Comparison of ENCODE assay signal across 33 mouse cellular contexts in the genomic region with DNA sequence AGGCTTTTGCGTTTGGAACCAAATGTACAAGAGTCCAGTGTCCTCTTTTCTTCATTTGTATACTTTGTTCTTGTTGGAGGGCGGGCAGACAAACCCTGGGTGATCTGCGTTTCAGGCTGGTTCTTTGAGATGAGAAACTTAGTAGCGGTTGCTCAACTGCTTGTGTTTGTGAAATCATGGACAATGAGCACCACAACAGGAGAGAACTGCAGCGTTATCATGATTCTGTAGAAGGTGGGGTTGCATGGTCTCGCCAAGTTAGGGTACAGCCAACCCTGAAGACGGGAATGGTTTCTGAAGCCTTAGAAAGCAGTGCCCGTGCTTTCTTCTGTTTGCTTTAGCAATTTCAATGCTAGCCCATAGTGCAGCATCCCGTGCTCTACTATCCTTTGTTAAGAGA. TPM values are rescaled to one million over a fixed set of nuclear protein-coding genes. Genes with fewer than 3 reads are reported as not detected.
DNase-seq lines count a peak whose midpoint lies in the region; ATAC-seq and TF ChIP-seq lines count a peak whose summit lies in the region.
"Had no signal": no experiment of that assay in that cellular context is flagged by ENCODE, and none has a peak within 500 bp of the region (broad histone marks: within the 10 kb centered on the region; RNA-seq: fewer than 3 reads in every experiment).

No protein-coding gene starts in this region.

- ATAC-seq in hindbrain, embryonic 14.5 days (ENCODE audit: low FRiP score): no peak
- no peak for ATAC-seq in hindbrain, postnatal 0 days
- ATAC-seq in liver, embryonic 15.5 days (ENCODE audit: insufficient read depth): no peak
- ATAC-seq in liver, embryonic 11.5 days (replicated peaks; ENCODE audit: low FRiP score): no peak
- ATAC-seq in forebrain, postnatal 0 days: no peak
- ATAC-seq: Patski had no signal

- no peak for TF ChIP-seq CTCF in hindbrain, postnatal 0 days (IDR thresholded peaks at IDR 0.05; ENCODE audit: low read depth)
- TF ChIP-seq CTCF in forebrain, postnatal 0 days (IDR thresholded peaks at IDR 0.05; ENCODE audit: low read depth): no peak

- H3K27me3 ChIP-seq in hindbrain, embryonic 14.5 days (ENCODE audit: control insufficient read depth, insufficient read depth, low read length): no peaks in the 10 kb centered on the region
- H3K27me3 ChIP-seq in hindbrain, postnatal 0 days (ENCODE audit: insufficient read depth, low read length): no peaks in the 10 kb centered on the region
- H3K27me3 ChIP-seq in liver, embryonic 15.5 days: no peaks in the 10 kb centered on the region
- H3K27me3 ChIP-seq in liver, embryonic 11.5 days (replicated peaks; ENCODE audit: control insufficient read depth, insufficient read depth, low read length): no peaks in the 10 kb centered on the region
- no peaks in the 10 kb centered on the region for H3K27me3 ChIP-seq in forebrain, postnatal 0 days (ENCODE audit: insufficient read depth, low read length)
- H3K27me3 ChIP-seq: CH12.LX; embryonic facial prominence, embryonic 13.5 days had no signal

- peaks cover 38% of the 10 kb centered on the region for H3K4me1 ChIP-seq in hindbrain, embryonic 14.5 days (replicated peaks; ENCODE audit: control insufficient read depth, insufficient read depth, low read length)
- no peaks in the 10 kb centered on the region; the same call in 1 of the 2 replicates for H3K4me1 ChIP-seq in hindbrain, postnatal 0 days (ENCODE audit: insufficient read depth, low read length)
- peaks cover 93% of the 10 kb centered on the region for H3K4me1 ChIP-seq in liver, embryonic 15.5 days (replicated peaks)
- peaks cover 43% of the 10 kb centered on the region for H3K4me1 ChIP-seq in liver, embryonic 11.5 days (replicated peaks; ENCODE audit: control insufficient read depth, insufficient read depth, low read length)
- H3K4me1 ChIP-seq in forebrain, postnatal 0 days (ENCODE audit: insufficient read depth): peaks cover 11% of the 10 kb centered on the region; the same call in 1 of the 2 replicates

- H3K36me3 ChIP-seq in hindbrain, embryonic 14.5 days (replicated peaks; ENCODE audit: control insufficient read depth, insufficient read depth): peaks cover 7% of the 10 kb centered on the region
- H3K36me3 ChIP-seq in hindbrain, postnatal 0 days (ENCODE audit: insufficient read depth, low read length): no peaks in the 10 kb centered on the region
- H3K36me3 ChIP-seq in liver, embryonic 15.5 days (replicated peaks): peaks cover 33% of the 10 kb centered on the region
- peaks cover 10% of the 10 kb centered on the region; the same call in 1 of the 2 replicates for H3K36me3 ChIP-seq in liver, embryonic 11.5 days (ENCODE audit: control insufficient read depth, insufficient read depth, low read length)
- H3K36me3 ChIP-seq in forebrain, postnatal 0 days (ENCODE audit: insufficient read depth): peaks cover 7% of the 10 kb centered on the region; the same call in 1 of the 2 replicates
- H3K36me3 ChIP-seq: midbrain, embryonic 10.5 days had no signal

- no peaks in the 10 kb centered on the region for H3K9me3 ChIP-seq in hindbrain, embryonic 14.5 days (ENCODE audit: control insufficient read depth, low read length)
- no peaks in the 10 kb centered on the region for H3K9me3 ChIP-seq in hindbrain, postnatal 0 days (ENCODE audit: low read length)
- H3K9me3 ChIP-seq in liver, embryonic 15.5 days (replicated peaks): no peaks in the 10 kb centered on the region
- no peaks in the 10 kb centered on the region for H3K9me3 ChIP-seq in liver, embryonic 11.5 days (ENCODE audit: control insufficient read depth, low read length)
- no peaks in the 10 kb centered on the region for H3K9me3 ChIP-seq in forebrain, postnatal 0 days (ENCODE audit: low read length)
- H3K9me3 ChIP-seq: embryonic facial prominence, embryonic 13.5 days; G1E; heart, embryonic 10.5 days; midbrain, embryonic 10.5 days had no signal

- H3K27ac ChIP-seq in hindbrain, embryonic 14.5 days: 0 out of 2 replicates have a peak overlapping the region, but pooled peaks have one; percentile 11
- H3K27ac ChIP-seq in hindbrain, postnatal 0 days: no peak overlapping the region
- peak overlapping the region; percentile 33; the same call in 1 of the 2 replicates for H3K27ac ChIP-seq in liver, embryonic 15.5 days (replicated peaks)
- H3K27ac ChIP-seq in liver, embryonic 11.5 days (ENCODE audit: low read depth, low read length): no peak overlapping the region
- H3K27ac ChIP-seq in forebrain, postnatal 0 days (ENCODE audit: low read depth, low read length): peak overlapping the region; percentile 6; the same call in 1 of the 2 replicates
- H3K27ac ChIP-seq: embryonic facial prominence, embryonic 13.5 days; heart, embryonic 10.5 days; kidney, postnatal 0 days; liver, embryonic 14.5 days; midbrain, embryonic 10.5 days had no signal

- H3K9ac ChIP-seq in hindbrain, embryonic 14.5 days: no peak overlapping the region
- H3K9ac ChIP-seq in hindbrain, postnatal 0 days (replicated peaks; ENCODE audit: low read length): no peak overlapping the region
- no peak overlapping the region for H3K9ac ChIP-seq in liver, embryonic 15.5 days
- H3K9ac ChIP-seq in liver, embryonic 11.5 days (ENCODE audit: low read depth, low read length): no peak overlapping the region
- no peak overlapping the region for H3K9ac ChIP-seq in forebrain, postnatal 0 days
- H3K9ac ChIP-seq: embryonic facial prominence, embryonic 13.5 days; liver, embryonic 14.5 days had no signal

- WGBS in hindbrain, embryonic 14.5 days: 69% methylated on average over 9 of the region's 9 CpGs
- 69% methylated on average over 9 of the region's 9 CpGs for WGBS in hindbrain, postnatal 0 days
- WGBS in liver, embryonic 15.5 days (ENCODE audit: insufficient replicate concordance): 66% methylated on average over 9 of the region's 9 CpGs
- 85% methylated on average over 9 of the region's 9 CpGs for WGBS in liver, embryonic 11.5 days
- WGBS in forebrain, postnatal 0 days: 56% methylated on average over 9 of the region's 9 CpGs

- H3K4me3 ChIP-seq in hindbrain, embryonic 14.5 days (replicated peaks; ENCODE audit: low read length): no peak overlapping the region
- H3K4me3 ChIP-seq in hindbrain, postnatal 0 days (ENCODE audit: low read length): no peak overlapping the region
- H3K4me3 ChIP-seq in liver, embryonic 15.5 days (replicated peaks): no peak overlapping the region
- no peak overlapping the region for H3K4me3 ChIP-seq in liver, embryonic 11.5 days (ENCODE audit: low read depth, low read length)
- no peak overlapping the region for H3K4me3 ChIP-seq in forebrain, postnatal 0 days (ENCODE audit: low read depth, low read length)
- H3K4me3 ChIP-seq: embryonic facial prominence, embryonic 13.5 days; heart, embryonic 10.5 days; midbrain, embryonic 10.5 days had no signal

- no peak for DNase-seq in hindbrain, embryonic 14.5 days (ENCODE audit: low spot score)
- DNase-seq in hindbrain, postnatal 0 days (ENCODE audit: low spot score): no peak
- no peak for DNase-seq in liver, embryonic 11.5 days (ENCODE audit: low spot score)
- no peak for DNase-seq in forebrain, postnatal 0 days
- DNase-seq in adrenal gland, adult 8-10 months: no peak
- no peak for DNase-seq in cerebellum, adult 11-12 months
- DNase-seq: B cell, adult 2 months; cerebellum, adult 11 months; cerebellum, postnatal 14 days; kidney, adult 2 months; lung, postnatal 4 days; retina, postnatal 1 day; right cerebral cortex, postnatal 25 days; spleen, adult 18-20 months had no signal

- H3K4me2 ChIP-seq in hindbrain, embryonic 14.5 days (replicated peaks): no peak overlapping the region
- no peak overlapping the region for H3K4me2 ChIP-seq in hindbrain, postnatal 0 days (ENCODE audit: low read depth, low read length)
- H3K4me2 ChIP-seq in liver, embryonic 15.5 days: no peak overlapping the region
- H3K4me2 ChIP-seq in liver, embryonic 11.5 days: no peak overlapping the region
- H3K4me2 ChIP-seq in forebrain, postnatal 0 days (ENCODE audit: low read depth): no peak overlapping the region
- H3K4me2 ChIP-seq: embryonic facial prominence, embryonic 13.5 days had no signal

RNA-seq across cellular contexts. Expression of a gene that starts 43.3 kb away (rescaled TPM):
- 106 and 117 TPM in 2 replicates for polyA plus RNA-seq in hindbrain, embryonic 14.5 days (2014; fragmentation: Nextera tagmentation; extraction: Ambion mirVana)
- total RNA-seq in hindbrain, postnatal 0 days (2014; rRNA removed): 32.2 and 32.3 TPM in 2 replicates
- polyA plus RNA-seq in hindbrain, postnatal 0 days (2015; fragmentation: Nextera tagmentation; extraction: Ambion mirVana): 69.8 and 73.5 TPM in 2 replicates
- 24.7 and 25.2 TPM in 2 replicates for polyA plus RNA-seq in liver, embryonic 15.5 days (2015; fragmentation: Nextera tagmentation; extraction: Ambion mirVana)
- polyA plus RNA-seq in liver, embryonic 11.5 days (2014; fragmentation: Nextera tagmentation; extraction: Ambion mirVana): 92.2 and 95.4 TPM in 2 replicates
- total RNA-seq in forebrain, postnatal 0 days (2014; rRNA removed): 70.8 and 85.9 TPM in 2 replicates
- polyA plus RNA-seq in forebrain, postnatal 0 days (2015; fragmentation: Nextera tagmentation; extraction: Ambion mirVana): 173 and 174 TPM in 2 replicates
- total RNA-seq in adrenal gland, adult 8-10 months (2022): 1 to 10 TPM; 4.3 to 8.6 (median 5.7) TPM
- polyA plus RNA-seq: Patski had no signal

RNA-seq across cellular contexts. Expression of a gene that starts 46.3 kb away (rescaled TPM):
- polyA plus RNA-seq in hindbrain, embryonic 14.5 days (2014; fragmentation: Nextera tagmentation; extraction: Ambion mirVana): not detected in 2 replicates
- not detected in 2 replicates for total RNA-seq in hindbrain, postnatal 0 days (2014; rRNA removed)
- not detected in 2 replicates for polyA plus RNA-seq in hindbrain, postnatal 0 days (2015; fragmentation: Nextera tagmentation; extraction: Ambion mirVana)
- polyA plus RNA-seq in liver, embryonic 15.5 days (2015; fragmentation: Nextera tagmentation; extraction: Ambion mirVana): not detected in 2 replicates
- polyA plus RNA-seq in liver, embryonic 11.5 days (2014; fragmentation: Nextera tagmentation; extraction: Ambion mirVana): not detected in 2 replicates
- 1.8 TPM in 1 of 2 replicates, not detected in the other for total RNA-seq in forebrain, postnatal 0 days (2014; rRNA removed)
- polyA plus RNA-seq in forebrain, postnatal 0 days (2015; fragmentation: Nextera tagmentation; extraction: Ambion mirVana): 0.26 and 0.63 TPM in 2 replicates
- not detected for total RNA-seq in adrenal gland, adult 8-10 months (2022)
- total RNA-seq: adrenal gland, adult 18-20 months; adrenal gland, postnatal 4 days; CH12.LX; gastrocnemius, adult 8-10 months; hematopoietic stem cell, adult 5-6 weeks had no signal
- polyA plus RNA-seq: embryonic facial prominence, embryonic 13.5 days; G1E; gonadal fat pad, adult 2 months; heart, embryonic 10.5 days; heart, embryonic 16.5 days; intestine, embryonic 14.5 days; kidney, adult 2 months; kidney, postnatal 0 days; large intestine, adult 2 months; limb, embryonic 11.5 days; liver, embryonic 14.5 days; lung, embryonic 16.5 days; midbrain, embryonic 10.5 days; Patski had no signal

Comparison
In these comparisons a context has a peak if more than half of its experiments do, and no peak if none do; other contexts are left out.
1. H3K27ac ChIP-seq: peak in hindbrain, embryonic 14.5 days (single experiment), liver, embryonic 15.5 days (single experiment) and forebrain, postnatal 0 days (single experiment); none in hindbrain, postnatal 0 days (single experiment) and liver, embryonic 11.5 days (single experiment).